Mouse (Mus musculus) ES-Bruce4 (cell line): Measurements from ENCODE around the gene Cog5.

Source experiments
- CTCF ChIP-seq: IDR thresholded peaks from one replicate; pipeline ENCODE4 v1.8.1; 2011; ENCODE audit warnings: low read depth, low read length
- EP300 ChIP-seq: IDR thresholded peaks from 2 replicates; pipeline ENCODE4 v1.6.1; 2011; ENCODE audit warnings: low read depth, low read length; ENCODE audit not compliant: insufficient read depth
- POLR2A ChIP-seq: IDR thresholded peaks from one replicate; pipeline ENCODE4 v1.8.1; 2011; ENCODE audit warnings: low read length; ENCODE audit not compliant: insufficient read depth

DNA sequence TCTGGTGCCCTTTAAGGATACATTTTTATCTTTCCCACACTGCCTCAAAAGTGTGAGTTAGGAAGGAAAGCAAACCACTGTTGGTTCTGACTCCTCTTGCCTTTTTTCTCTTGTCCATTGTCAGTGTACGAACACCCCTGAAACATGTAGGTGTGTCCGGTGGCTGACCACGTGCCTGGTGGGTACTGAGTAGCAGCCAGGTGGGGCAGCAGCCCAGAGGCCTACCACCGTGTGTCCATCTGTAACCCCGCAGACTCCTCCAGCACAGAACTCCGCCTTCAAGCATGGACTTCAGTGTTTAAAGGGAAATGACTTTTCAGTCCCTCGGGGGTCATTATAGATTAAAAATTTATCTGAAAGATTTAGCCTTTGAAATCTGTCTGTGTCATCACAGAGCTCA is 242.8 kb downstream of the Cog5 start:
- TF ChIP-seq POLR2A (no peak), CTCF (no peak), EP300 (no peak)
